Comparison of ENCODE assay signal across 25 mouse cellular contexts in the genomic region with DNA sequence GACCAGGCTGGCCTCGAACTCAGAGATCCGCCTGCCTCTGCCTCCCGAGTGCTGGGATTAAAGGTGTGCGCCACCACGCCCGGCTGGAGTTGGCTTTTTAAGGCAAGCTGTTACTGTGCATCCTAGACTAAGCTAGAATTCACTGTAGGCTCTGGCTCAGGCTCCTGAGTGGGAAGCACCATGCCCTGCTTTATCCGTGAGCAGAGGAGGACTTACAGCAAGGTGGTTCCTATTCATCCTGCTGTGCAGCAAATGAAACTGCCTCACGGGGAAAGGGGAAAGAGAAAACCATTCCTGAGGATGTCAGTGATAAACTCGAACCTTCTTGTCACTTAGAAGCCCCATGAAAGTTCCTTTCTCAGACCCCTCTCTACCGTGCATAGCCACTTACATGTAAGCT.
DNase-seq lines count a peak whose midpoint lies in the region; ATAC-seq and TF ChIP-seq lines count a peak whose summit lies in the region.
"Had no signal": no experiment of that assay in that cellular context is flagged by ENCODE, and none has a peak within 500 bp of the region (broad histone marks: within the 10 kb centered on the region; RNA-seq: fewer than 3 reads in every experiment).

No protein-coding gene starts in this region.

- H3K27me3 ChIP-seq in cerebellum, adult 2 months (ENCODE audit: control insufficient read depth, insufficient read depth, low read length): no peaks in the 10 kb centered on the region
- H3K27me3 ChIP-seq in C2C12 (ENCODE audit: control insufficient read depth, insufficient read depth, insufficient read length): no peaks in the 10 kb centered on the region
- H3K27me3 ChIP-seq in kidney, embryonic 14.5 days (ENCODE audit: control insufficient read depth, insufficient read depth, low read length): no peaks in the 10 kb centered on the region
- H3K27me3 ChIP-seq in forebrain, embryonic 15.5 days: no peaks in the 10 kb centered on the region
- H3K27me3 ChIP-seq: embryonic facial prominence, embryonic 13.5 days; embryonic facial prominence, embryonic 15.5 days; forebrain, embryonic 12.5 days had no signal

- no peaks in the 10 kb centered on the region for H3K9me3 ChIP-seq in kidney, embryonic 14.5 days (ENCODE audit: control insufficient read depth, low read length)
- no peaks in the 10 kb centered on the region for H3K9me3 ChIP-seq in forebrain, embryonic 15.5 days
- H3K9me3 ChIP-seq: embryonic facial prominence, embryonic 13.5 days; embryonic facial prominence, embryonic 15.5 days; forebrain, embryonic 12.5 days had no signal

- peaks cover 19% of the 10 kb centered on the region for H3K4me1 ChIP-seq in cerebellum, adult 2 months (ENCODE audit: control insufficient read depth, insufficient read depth, low read length)
- peaks cover 16% of the 10 kb centered on the region; the same call in 1 of the 2 replicates for H3K4me1 ChIP-seq in kidney, embryonic 14.5 days (ENCODE audit: control insufficient read depth, insufficient read depth, low read length)
- peaks cover 6% of the 10 kb centered on the region; the same call in 1 of the 2 replicates for H3K4me1 ChIP-seq in forebrain, embryonic 15.5 days

- ATAC-seq in frontal cortex, adult (ENCODE audit: low TSS enrichment): peak; percentile 90
- ATAC-seq in kidney, embryonic 14.5 days (ENCODE audit: low FRiP score, low TSS enrichment): no peak
- ATAC-seq in forebrain, embryonic 15.5 days (replicated peaks): no peak
- ATAC-seq: activated CD4-positive, CD25-positive, alpha-beta regulatory T cell, adult 4 months; forebrain, embryonic 14.5 days; forebrain, postnatal 0 days had no signal

- no peak overlapping the region for H3K4me3 ChIP-seq in cerebellum, adult 2 months (replicated peaks; ENCODE audit: insufficient read depth, low read depth, low read length)
- H3K4me3 ChIP-seq in C2C12 (ENCODE audit: insufficient read depth, poor library complexity, severe bottlenecking): no peak overlapping the region
- no peak overlapping the region for H3K4me3 ChIP-seq in kidney, embryonic 14.5 days (ENCODE audit: low read length)
- no peak overlapping the region for H3K4me3 ChIP-seq in forebrain, embryonic 15.5 days
- H3K4me3 ChIP-seq: embryonic facial prominence, embryonic 13.5 days; embryonic facial prominence, embryonic 15.5 days; erythroblast, embryonic 14.5 days; forebrain, embryonic 10.5 days; forebrain, embryonic 12.5 days had no signal

- H3K4me2 ChIP-seq in kidney, embryonic 14.5 days (replicated peaks; ENCODE audit: low read depth, low read length): no peak overlapping the region
- H3K4me2 ChIP-seq in forebrain, embryonic 15.5 days (replicated peaks): no peak overlapping the region
- H3K4me2 ChIP-seq: embryonic facial prominence, embryonic 13.5 days; embryonic facial prominence, embryonic 15.5 days; forebrain, embryonic 12.5 days had no signal

- no peak overlapping the region for H3K9ac ChIP-seq in kidney, embryonic 14.5 days (ENCODE audit: low read depth, low read length)
- no peak overlapping the region for H3K9ac ChIP-seq in forebrain, embryonic 15.5 days (replicated peaks)
- H3K9ac ChIP-seq: embryonic facial prominence, embryonic 13.5 days; embryonic facial prominence, embryonic 15.5 days; forebrain, embryonic 12.5 days; forebrain, postnatal 0 days had no signal

- no peaks in the 10 kb centered on the region for H3K79me3 ChIP-seq in C2C12 (ENCODE audit: low read depth)

- TF ChIP-seq POLR2A in cerebellum, adult 2 months (IDR thresholded peaks at IDR 0.05; ENCODE audit: borderline replicate concordance, insufficient read depth, low read length): no peak

- no peaks in the 10 kb centered on the region for H3K36me3 ChIP-seq in C2C12 (ENCODE audit: control insufficient read depth, insufficient read depth)
- H3K36me3 ChIP-seq in kidney, embryonic 14.5 days (ENCODE audit: control insufficient read depth, insufficient read depth, low read length): no peaks in the 10 kb centered on the region
- H3K36me3 ChIP-seq in forebrain, embryonic 15.5 days: no peaks in the 10 kb centered on the region
- H3K36me3 ChIP-seq: embryonic facial prominence, embryonic 15.5 days had no signal

- 57% methylated on average over 9 of the region's 10 CpGs for WGBS in cerebellum, adult 2 months
- WGBS in kidney, embryonic 14.5 days: 83% methylated on average over 8 of the region's 10 CpGs
- WGBS in forebrain, embryonic 15.5 days: 87% methylated on average over 10 of the region's 10 CpGs

- H3K79me2 ChIP-seq in C2C12 (ENCODE audit: control insufficient read depth, insufficient read depth): peaks cover 7% of the 10 kb centered on the region

- TF ChIP-seq CTCF in cerebellum, adult 2 months (IDR thresholded peaks at IDR 0.05; ENCODE audit: borderline replicate concordance, insufficient read depth, low read depth, low read length): no peak
- no peak for TF ChIP-seq CTCF in C2C12 (IDR thresholded peaks at IDR 0.05; ENCODE audit: control insufficient read depth, insufficient read depth, insufficient read length)

- DNase-seq in cerebellum, adult 2 months: peak in 1 of 2 experiments; percentile 31
- no peak for DNase-seq in cerebellum, postnatal 36 days
- DNase-seq in frontal cortex, postnatal 14 days (ENCODE audit: low spot score in 2 of 2): no peak
- peak; percentile 62 for DNase-seq in brain, adult 2 months (ENCODE audit: low read depth, low spot score)
- DNase-seq: adrenal gland, adult 8-10 months; adrenal gland, postnatal 14 days; adrenal gland, postnatal 36 days; B cell, adult 2 months; cerebellum, adult 11 months; cerebellum, adult 18-20 months; cerebellum, adult 9-10 months; cerebellum, postnatal 10 days; embryo, embryonic 11 days; forebrain, postnatal 0 days had no signal

- H3K27ac ChIP-seq in cerebellum, adult 2 months (ENCODE audit: insufficient read depth, low read length): peak overlapping the region; percentile 75; the same call in 1 of the 2 replicates
- no peak overlapping the region for H3K27ac ChIP-seq in kidney, embryonic 14.5 days (ENCODE audit: low read depth, low read length)
- H3K27ac ChIP-seq in forebrain, embryonic 15.5 days (replicated peaks): no peak overlapping the region
- H3K27ac ChIP-seq: embryonic facial prominence, embryonic 13.5 days; embryonic facial prominence, embryonic 15.5 days; forebrain, embryonic 10.5 days; forebrain, embryonic 12.5 days had no signal

- peak overlapping the region; percentile 30 for H3ac ChIP-seq in C2C12 (ENCODE audit: control insufficient read depth, insufficient read length, low read depth)

TF ChIP-seq in C2C12, 6 proteins besides CTCF, POLR2A, EP300 and RAD21:
- TF ChIP-seq USF1 (IDR thresholded peaks at IDR 0.05; ENCODE audit: low read depth): no peak
- no peak for TF ChIP-seq MYOD1 (IDR thresholded peaks at IDR 0.05; ENCODE audit: control insufficient read depth, insufficient read length, low read depth)
- TF ChIP-seq FOSL1 (IDR thresholded peaks at IDR 0.05; ENCODE audit: insufficient read depth, low read length, poor library complexity, severe bottlenecking): no peak
- TF ChIP-seq MAX (IDR thresholded peaks at IDR 0.05): no peak
- no peak for TF ChIP-seq MYOG (IDR thresholded peaks at IDR 0.05; ENCODE audit: control insufficient read depth, extremely low read depth, insufficient read length)
- no peak for TF ChIP-seq CEBPB (IDR thresholded peaks at IDR 0.05; ENCODE audit: low read depth)
